Mouse (Mus musculus) v-Abl transformed pro-B cells (cell line): Measurements from ENCODE around the gene Polr3f.

Experiments used
- in situ Hi-C, 2 experiments: fragments of 400-800 bp; cut with MboI; formaldehyde crosslinking; loops; one replicate each; pipeline ENCODE4 v1.15.1; 2025; ENCODE audit not compliant: unreplicated experiment in 2 of 2

Gene Polr3f

DNA sequence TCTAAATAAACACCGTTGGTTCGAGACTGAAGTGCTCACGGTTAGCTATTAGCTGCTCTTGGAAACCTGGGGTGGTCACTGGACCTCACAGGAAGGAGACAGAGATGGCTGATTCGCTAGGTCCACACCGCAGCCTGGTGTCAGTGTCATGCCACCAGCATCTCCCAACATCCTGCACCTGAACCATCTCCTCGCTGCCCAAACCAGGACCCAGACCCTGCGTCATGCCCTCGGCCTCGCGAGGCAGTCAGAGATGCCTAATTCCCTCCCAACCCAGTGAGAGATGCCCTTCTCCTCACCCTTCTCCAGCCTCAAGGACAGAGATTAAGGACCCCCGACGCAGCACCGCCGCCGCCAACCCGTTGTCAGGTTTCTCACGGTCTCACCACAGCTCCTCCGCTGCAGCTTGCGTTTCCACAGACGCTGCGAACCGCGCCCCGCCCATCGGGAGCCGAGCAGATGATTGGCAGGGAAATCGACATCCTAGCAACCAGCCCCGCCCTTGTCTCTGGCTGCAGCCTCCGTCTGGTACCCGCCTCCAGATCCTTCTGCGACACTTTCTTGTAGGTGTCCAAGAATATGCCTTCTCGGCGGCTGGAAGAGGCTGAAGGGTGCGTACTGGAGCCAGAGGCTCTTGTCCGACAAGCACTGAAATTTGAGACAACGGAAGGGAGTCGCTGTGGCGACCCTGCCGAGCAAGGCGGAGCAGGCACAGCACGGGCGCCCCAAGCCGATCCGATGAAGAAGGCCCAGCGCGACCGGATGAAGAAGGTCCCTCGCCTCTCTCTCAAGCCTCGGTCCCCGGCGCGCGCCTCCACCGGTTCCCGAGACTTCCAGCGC, at the start of gene Polr3f, which contains the start of gene Dzank1:
Gene Polr3f (plus strand): TSS at position 738 of the 840 bp plus-strand sequence.
Gene Dzank1 (minus strand): TSS at position 434 of the 840 bp plus-strand sequence.
- in situ Hi-C loops, result loop anchor here in 1 of 2 experiments (10.0 kb wide), 1 partner anchor 682 kb away; no protein-coding TSS in a partner anchor

DNA sequence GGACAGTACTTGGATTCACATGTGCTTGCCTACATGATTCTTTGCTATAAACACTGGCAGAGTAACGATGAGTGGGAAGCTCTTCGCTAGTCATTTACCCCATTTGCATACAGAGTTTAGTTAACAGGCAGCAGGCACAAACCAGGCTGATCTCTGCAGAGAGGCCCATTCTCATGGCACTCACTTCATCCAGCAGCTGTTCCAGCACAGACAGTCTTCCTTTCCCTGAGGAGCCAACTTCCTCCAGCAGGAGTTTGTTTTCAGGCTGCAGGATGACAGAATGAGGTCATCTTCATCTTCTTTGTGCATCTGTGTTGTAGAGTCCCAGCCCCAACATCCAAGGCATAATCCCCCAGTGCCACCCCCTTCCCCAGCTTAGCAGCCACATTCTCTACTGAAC, 48.1 kb upstream of the Polr3f start:
- in situ Hi-C loops, result no loop called here

DNA sequence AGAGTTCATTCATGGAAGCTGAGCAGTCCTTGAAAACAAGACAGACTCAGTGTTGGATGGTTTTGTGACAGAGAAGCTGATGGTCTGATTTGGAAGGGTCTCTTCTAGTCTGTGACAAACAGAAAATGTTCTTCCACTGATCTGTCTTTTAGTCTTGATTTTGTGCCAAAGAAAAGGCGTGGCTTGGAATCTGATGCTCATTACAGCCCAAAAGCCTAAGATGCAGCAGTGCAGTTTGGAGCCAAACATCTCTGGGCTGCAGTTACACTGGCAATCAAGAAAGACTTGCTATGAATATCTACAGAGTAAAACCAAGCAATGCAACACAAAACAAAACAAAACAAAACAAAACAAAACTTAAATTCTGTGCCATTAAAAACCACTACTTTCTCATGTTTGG, 43.4 kb upstream of the Polr3f start:
- in situ Hi-C loops, result no loop called here

DNA sequence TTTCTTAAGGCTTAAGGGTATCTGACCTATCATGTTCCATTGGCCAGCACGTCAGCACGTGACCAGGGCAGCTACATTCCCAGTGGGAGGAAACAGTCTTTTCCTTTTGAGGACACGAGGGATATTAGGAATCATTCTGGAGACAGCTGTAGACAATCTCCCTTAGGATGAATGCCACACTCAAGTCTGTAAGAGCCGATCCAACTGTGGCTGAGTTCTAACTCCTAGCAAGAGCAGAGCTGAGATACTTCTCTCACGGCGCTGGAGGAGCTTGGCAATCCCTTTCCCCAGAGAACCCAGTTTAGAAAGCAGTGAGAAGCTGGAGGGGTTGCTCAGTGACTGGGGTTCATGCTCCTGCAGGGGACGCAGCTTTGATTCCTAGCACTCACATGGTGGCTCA, 42.1 kb upstream of the Polr3f start:
- in situ Hi-C loops, result no loop called here

DNA sequence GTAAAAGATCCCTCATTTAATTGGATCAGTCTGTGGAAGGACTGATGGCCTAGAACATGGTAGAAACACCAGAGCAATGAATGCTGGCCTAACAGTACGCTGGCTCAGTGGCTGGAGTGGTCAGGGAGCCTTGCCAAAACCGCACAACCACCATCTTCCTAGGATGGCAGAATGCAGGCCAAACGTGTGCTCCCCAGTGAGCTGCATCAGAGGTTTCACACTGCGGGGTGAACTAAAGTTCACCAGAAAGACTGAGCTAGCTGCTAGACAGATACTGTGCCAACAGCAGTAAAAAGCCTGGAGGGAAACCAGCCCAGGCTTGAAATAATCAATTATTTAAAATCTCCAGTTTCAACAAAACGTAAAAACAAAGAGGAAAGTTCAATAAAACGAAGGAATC, 40.0 kb upstream of the Polr3f start:
- in situ Hi-C loops, result no loop called here

DNA sequence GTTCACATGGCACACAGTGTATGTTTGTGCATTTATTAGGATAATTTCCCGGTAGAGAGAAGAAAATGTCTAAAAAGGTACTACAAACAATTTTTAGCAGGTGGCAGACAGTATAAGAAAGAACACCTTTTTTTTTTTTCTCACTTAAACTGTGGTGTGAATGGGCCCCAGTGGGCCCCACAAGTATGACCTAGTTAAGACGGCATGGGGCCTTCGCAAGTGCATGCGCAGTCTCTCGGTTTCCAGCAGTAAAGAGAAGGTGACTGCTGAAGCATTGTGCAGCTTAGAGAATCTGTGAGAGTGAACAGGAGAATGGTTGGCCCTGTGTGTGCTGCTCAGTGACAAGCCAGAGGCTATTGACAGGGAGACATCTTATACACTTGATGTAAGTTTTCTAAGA, 38.2 kb upstream of the Polr3f start:
- in situ Hi-C loops, result no loop called here

DNA sequence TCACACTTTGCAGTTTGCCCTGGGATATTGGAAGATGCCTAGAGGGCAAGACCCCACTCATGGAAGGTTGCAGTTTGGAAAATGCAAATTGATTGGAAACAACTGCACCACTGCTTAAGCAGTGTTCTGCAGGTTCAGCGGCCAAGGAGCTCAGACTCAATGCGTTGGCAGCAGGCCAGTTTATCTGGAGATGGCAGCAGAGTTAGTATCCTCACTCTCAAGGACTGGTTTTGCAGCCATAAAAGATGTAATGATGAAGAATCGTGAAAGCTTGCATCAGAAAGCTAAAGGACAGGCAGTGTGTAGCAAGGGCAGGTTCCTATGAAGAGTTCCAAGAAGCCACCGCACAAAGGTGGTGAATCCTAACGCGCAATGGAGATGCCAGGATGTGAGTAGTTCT, 25.4 kb upstream of the Polr3f start:
- in situ Hi-C loops, result no loop called here

DNA sequence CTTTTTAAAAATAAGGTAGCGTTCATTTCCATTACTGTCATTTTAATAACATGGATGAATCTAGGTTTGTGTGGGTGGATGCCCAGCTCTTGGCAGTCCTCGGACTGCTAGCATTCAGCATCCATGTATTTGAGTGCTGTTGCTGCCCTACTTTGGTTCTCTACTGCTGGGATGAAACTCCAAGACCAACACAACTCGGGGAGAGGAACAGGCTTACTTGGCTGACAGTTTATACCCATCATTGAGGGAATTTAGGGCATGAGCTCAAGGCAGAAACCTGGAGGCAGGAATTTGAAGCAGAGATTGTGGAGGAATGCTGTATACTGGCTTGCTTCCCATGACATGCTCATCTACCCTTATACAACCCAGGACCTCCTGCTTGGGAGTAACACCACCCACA, 12.9 kb upstream of the Polr3f start:
- in situ Hi-C loops, result no loop called here

DNA sequence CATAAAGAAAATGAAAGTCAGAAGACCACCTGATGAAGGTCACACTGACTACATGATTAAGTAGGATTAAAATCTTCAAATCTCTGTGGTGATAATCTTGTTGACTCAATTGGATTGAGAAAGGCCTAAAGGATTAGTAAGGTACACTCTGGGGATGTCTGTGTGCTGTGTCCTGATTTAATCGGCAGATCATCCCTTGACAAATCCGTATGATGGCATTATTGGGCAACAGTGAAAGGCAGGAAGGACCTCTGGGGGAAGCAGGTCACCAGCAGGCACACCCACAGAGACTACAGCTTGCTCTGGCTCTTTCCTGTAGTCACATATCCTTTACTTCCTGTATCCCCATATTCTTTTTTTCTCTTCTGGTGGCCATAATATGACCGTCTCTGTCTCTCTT, 7.7 kb upstream of the Polr3f start:
- in situ Hi-C loops, result loop anchor here in 1 of 2 experiments (10.0 kb wide), 1 partner anchor 675 kb away; no protein-coding TSS in a partner anchor

DNA sequence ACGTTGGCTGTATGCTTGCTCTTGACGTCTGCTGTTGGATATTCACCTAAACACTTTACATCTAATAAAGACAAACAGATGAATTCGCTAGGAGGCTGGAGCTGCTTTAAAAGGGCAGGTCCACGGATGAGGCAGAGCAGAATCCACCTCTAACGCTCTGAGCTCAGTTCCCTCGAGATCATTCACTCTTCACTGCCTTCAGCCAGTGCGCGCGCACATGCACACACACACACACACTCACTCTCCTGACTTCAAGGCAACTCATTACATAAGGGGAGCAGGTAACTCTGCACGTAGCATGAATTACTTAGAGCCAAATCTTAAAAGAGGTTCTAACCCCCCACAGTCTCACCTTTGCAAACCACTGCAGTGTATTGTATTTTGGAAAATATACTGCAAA, 1.7 kb upstream of the Polr3f start:
- in situ Hi-C loops, result loop anchor here in 1 of 2 experiments (10.0 kb wide), 1 partner anchor 681 kb away; no protein-coding TSS in a partner anchor

DNA sequence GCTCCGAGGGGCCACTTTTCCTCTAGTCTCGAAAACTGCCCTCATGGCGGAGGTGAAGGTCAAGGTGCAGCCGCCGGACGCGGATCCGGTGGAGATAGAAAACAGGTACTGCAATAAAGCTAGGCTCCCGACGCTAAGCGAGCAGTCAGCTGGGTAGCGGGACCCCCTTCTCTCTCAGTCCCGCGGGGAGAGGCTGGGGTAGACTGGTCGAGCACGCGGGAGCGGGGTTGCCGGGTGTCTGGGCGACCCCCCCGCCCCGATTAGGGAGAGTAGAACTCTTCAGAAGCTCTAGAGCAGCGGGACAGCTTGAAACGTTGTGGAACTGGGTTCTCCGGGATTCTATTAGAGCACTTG, 280 bp downstream of the Polr3f start:
- in situ Hi-C loops, result loop anchor here in 1 of 2 experiments (10.0 kb wide), 1 partner anchor 683 kb away; no protein-coding TSS in a partner anchor

DNA sequence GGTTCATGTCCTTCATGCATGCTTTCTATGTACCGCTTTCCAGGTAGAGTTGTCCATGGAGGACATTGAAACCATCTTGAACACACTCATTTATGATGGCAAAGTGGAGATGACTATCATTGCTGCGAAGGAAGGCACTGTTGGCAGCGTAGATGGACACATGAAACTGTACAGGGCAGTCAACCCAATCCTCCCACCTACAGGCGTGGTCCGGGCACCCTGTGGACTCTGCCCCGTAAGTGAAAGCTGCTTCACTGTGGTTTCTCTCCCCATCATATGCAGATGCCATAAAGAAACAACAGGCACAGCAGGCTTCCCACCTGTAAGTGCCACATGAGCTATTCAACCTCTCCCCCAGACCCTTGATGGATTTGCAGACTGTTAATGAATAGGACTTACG, 9.6 kb downstream of the Polr3f start:
- in situ Hi-C loops, result no loop called here

DNA sequence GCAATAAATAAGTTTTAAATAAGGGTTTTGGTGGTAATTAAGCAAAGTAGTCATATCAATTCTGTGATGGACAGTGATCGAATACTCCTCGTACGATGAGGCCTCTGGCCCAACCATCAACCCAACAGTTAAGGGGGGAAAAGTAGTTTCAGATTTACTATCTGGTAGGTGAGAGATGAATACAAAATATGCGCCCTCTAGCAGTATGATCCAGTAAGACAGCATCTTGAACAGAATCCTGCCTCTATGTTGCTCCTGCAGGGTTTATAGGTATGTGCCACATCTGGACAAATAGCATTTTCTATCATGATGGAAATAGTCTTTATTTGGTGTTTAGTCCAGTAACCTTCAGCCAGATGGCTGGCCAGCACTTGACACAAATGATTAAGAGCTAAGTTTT, 13.7 kb downstream of the Polr3f start:
- in situ Hi-C loops, result no loop called here

DNA sequence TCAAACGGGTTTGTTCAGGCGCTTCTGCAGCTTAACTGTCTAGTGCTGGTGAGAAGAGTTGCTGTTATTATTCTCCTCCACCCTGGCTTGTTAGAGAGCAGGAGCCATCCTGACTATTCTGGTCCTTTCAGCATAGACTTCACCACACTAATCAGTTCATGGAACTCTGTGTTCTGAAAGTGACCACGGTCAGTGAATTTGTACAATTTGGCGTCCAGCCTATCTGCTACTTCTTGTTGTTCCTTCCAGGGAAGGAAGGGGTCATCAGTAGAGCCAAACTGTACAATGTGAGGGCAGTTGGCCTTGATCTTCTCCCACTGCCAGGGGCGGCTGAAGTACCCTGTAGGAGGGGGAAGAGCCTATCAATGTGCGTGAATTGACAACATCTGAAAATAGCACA, 16.2 kb downstream of the Polr3f start:
- in situ Hi-C loops, result no loop called here

DNA sequence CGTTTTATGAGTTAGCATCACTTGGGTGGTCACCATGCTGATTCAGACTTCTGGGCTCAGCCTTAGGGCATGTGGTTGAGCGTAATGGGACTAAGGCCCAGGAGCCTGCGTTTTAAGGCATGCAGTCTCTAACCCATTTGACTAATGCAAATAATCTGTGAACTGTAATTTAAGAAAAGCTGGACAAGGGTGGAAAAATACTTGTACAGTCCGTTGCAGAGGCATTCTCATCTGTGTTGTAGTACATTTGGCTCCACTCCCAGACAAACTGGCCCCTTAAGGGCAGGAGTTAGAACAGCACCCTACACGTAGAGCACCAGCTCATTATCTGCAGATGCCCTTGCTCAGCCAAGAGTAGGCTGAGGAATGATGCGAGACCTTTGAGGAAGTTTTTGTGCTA, 17.1 kb downstream of the Polr3f start:
- in situ Hi-C loops, result no loop called here

DNA sequence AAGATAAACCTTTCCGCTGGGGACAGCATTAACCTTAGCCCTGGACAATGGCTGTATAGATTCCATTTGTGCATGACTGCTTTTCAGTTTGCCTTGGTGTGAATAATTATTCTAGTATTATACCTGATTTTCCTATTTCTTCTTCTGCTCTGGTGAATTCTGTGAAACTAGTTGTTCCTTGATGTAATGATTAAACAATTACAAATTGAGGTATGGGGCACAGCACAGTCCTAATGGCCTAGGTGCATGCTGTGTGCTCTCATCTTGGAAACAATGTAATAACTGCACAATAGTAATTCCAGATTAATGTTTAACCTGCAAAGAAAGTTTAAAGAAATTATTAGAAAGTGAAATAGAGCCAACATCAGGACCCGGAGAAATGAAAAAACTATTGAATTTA, 17.5 kb downstream of the Polr3f start:
- in situ Hi-C loops, result no loop called here

DNA sequence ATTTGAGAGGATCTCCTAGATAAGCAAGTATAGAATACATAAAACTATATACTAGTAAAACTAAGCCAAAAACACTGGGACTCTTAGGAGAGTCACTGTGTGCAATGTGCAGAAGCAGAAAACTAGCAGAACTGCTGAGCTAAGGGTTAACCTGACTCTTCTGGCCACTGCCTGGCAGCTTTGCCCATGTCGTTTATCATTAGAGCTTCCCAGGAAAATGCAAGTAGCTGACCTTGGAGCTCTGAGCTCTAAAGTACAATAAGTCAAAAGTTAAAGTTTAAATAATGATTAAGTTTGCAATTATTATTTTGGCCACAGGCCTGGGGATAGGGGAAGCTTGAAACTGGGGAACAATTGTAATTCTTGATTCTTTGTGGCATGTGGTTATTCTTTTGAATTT, 18.0 kb downstream of the Polr3f start:
- in situ Hi-C loops, result no loop called here

DNA sequence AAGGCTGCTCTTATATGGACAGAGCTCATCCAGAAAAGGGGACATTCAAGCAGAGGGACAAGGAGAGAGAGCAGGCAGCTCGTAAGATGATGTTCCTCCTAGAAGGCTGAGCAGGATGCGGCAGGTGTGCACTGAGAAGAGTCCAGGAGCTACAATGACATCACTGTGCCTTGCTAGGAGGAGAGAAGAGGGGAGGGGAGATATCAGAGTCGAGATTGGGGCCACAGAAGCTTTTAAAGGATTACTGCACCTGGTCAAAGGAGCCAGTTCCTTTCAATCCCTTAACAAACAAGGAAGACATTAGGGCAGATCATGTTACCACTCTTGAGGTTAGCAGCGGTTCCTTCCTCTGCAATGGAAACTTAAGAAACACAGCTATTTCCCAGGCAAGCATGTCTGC, 20.0 kb downstream of the Polr3f start:
- in situ Hi-C loops, result no loop called here

DNA sequence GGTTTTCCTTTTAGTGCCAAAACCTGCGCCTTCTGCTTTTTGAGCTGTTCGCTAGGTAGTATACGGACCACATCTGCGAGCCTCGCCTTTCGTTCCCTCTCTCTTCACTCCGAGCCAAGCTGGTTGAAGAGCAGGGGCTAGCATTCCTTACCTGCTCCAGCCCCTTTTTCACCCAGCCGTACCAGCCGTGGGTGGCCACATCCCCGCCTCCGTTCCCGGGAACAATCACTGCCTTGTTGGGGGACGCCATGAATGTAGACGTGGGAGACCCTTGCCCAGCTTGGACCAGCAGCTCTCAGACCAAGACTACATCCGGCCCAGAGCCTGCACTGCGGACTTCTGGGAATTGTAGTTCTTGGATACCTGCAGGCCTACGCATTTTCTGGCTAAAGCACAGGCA, 23.0 kb downstream of the Polr3f start, which contains the start of gene Rbbp9:
Gene Rbbp9 (minus strand): TSS at position 341 of the 400 bp plus-strand sequence.
- in situ Hi-C loops, result no loop called here

DNA sequence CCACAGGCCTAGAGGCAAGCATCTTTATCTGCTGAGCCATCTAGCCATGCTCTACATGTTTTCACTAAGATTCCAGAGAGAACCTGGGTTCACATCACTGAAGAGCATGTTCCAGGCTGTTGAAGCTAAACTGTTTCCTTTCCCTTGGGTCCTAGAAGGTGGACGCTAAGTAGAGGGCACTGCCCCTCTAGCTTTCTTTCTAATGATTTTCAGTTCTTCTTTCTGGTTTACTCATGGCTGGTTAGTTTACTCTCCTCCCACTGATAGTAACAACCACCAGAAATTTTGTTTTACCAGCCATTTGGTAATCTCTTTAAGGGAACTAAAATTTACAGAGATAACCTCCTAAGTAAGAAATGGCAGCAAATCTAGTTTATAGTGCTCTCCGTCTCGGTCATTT, 26.4 kb downstream of the Polr3f start:
- in situ Hi-C loops, result no loop called here

DNA sequence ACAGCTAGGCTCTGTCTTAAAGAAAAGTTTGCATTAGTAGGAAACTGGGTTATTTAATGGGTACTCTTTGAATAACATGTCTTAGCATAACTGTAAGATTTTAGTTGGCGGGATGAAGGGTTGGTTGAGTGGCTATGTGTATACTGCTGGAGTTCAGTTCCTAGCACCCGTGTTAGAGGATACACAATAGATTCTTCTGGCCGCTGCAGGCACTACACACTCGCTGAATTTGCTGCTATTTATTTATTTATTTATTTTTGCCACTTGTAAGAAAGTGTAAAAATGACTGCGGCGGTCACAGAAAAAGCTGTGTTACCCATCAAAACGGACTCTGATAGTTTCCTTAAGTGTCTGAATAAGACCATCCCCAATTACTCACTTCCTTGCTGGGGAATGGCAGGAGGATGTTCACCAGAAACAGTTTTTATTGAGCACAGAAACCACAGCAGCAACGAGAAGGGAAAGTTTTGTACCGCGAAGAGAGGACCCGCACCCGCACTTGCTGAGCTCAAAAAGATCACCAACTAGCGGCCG, 27.8 kb downstream of the Polr3f start:
- in situ Hi-C loops, result no loop called here
